26 mouse cellular contexts compared by ENCODE assay signal in genomic region chr15:100987031-100987430, GRCm38 (mm10).
A peak's percentile ranks its signal among the peaks of the same experiment; 100 is the strongest.
DNase-seq lines count a peak whose midpoint lies in the region; ATAC-seq lines count a peak whose summit lies in the region.
"Had no signal": no experiment of that assay in that cellular context is flagged by ENCODE, and none has a peak within 500 bp of the region (broad histone marks: within the 10 kb centered on the region; RNA-seq: fewer than 3 reads in every experiment).

No protein-coding gene starts in this region.

- 0 out of 2 replicates have a peak, but pooled peaks have one; percentile 19 for ATAC-seq in forebrain, embryonic 13.5 days
- no peak for ATAC-seq in forebrain, embryonic 11.5 days (replicated peaks; ENCODE audit: low FRiP score)
- ATAC-seq in hindbrain, embryonic 14.5 days (ENCODE audit: low FRiP score): no peak
- no peak for ATAC-seq in hindbrain, embryonic 12.5 days (ENCODE audit: low FRiP score)
- ATAC-seq: activated CD4-positive, CD25-positive, alpha-beta regulatory T cell, adult 4 months; CD4-positive, CD25-positive, alpha-beta regulatory T cell, adult 4 months; forebrain, embryonic 16.5 days; Patski had no signal

- WGBS in forebrain, embryonic 13.5 days: 63% methylated on average over 1 of the region's 1 CpGs
- 82% methylated on average over 1 of the region's 1 CpGs for WGBS in forebrain, embryonic 11.5 days
- 63% methylated on average over 1 of the region's 1 CpGs for WGBS in hindbrain, embryonic 14.5 days
- WGBS in hindbrain, embryonic 12.5 days: 86% methylated on average over 1 of the region's 1 CpGs

- peaks cover 28% of the 10 kb centered on the region for H3K4me1 ChIP-seq in forebrain, embryonic 13.5 days
- peaks cover 5% of the 10 kb centered on the region; the same call in 1 of the 2 replicates for H3K4me1 ChIP-seq in forebrain, embryonic 11.5 days (replicated peaks; ENCODE audit: control insufficient read depth, insufficient read depth, low read length)
- 0 out of 2 replicates have a peak, but pooled peaks cover 10% of the 10 kb centered on the region for H3K4me1 ChIP-seq in hindbrain, embryonic 14.5 days (replicated peaks; ENCODE audit: control insufficient read depth, insufficient read depth, low read length)
- H3K4me1 ChIP-seq in hindbrain, embryonic 12.5 days: peaks cover 24% of the 10 kb centered on the region

- H3K27me3 ChIP-seq in forebrain, embryonic 13.5 days: no peaks in the 10 kb centered on the region
- no peaks in the 10 kb centered on the region for H3K27me3 ChIP-seq in forebrain, embryonic 11.5 days (ENCODE audit: control insufficient read depth, insufficient read depth, low read length)
- no peaks in the 10 kb centered on the region for H3K27me3 ChIP-seq in hindbrain, embryonic 14.5 days (ENCODE audit: control insufficient read depth, insufficient read depth, low read length)
- H3K27me3 ChIP-seq in hindbrain, embryonic 12.5 days: no peaks in the 10 kb centered on the region

- H3K4me3 ChIP-seq in forebrain, embryonic 13.5 days: no peak overlapping the region
- H3K4me3 ChIP-seq in forebrain, embryonic 11.5 days (ENCODE audit: low read depth, low read length): no peak overlapping the region
- no peak overlapping the region for H3K4me3 ChIP-seq in hindbrain, embryonic 14.5 days (replicated peaks; ENCODE audit: low read length)
- H3K4me3 ChIP-seq in hindbrain, embryonic 12.5 days: no peak overlapping the region
- H3K4me3 ChIP-seq: embryonic facial prominence, embryonic 13.5 days; embryonic facial prominence, embryonic 15.5 days; erythroblast, embryonic 14.5 days; forebrain, embryonic 12.5 days had no signal

- no peak for DNase-seq in forebrain, embryonic 11.5 days (ENCODE audit: low spot score)
- peak; percentile 25 for DNase-seq in hindbrain, embryonic 14.5 days (ENCODE audit: low spot score)
- peak; percentile 27 for DNase-seq in retina, postnatal 1 day
- DNase-seq in retina, embryonic 14.5 days (ENCODE audit: low spot score): no peak
- DNase-seq: adrenal gland, adult 8-10 months; adrenal gland, postnatal 14 days; adrenal gland, postnatal 36 days; B cell, adult 2 months; cerebellum, adult 11 months; cerebellum, adult 18-20 months; cerebellum, adult 8-10 months; cerebellum, adult 9-11 months; cerebellum, postnatal 14 days; cerebellum, postnatal 36 days; embryo, embryonic 11 days had no signal

- peaks cover 7% of the 10 kb centered on the region; the same call in 1 of the 2 replicates for H3K36me3 ChIP-seq in forebrain, embryonic 13.5 days (ENCODE audit: poor library complexity, severe bottlenecking)
- no peaks in the 10 kb centered on the region for H3K36me3 ChIP-seq in forebrain, embryonic 11.5 days (ENCODE audit: control insufficient read depth, insufficient read depth, low read length)
- H3K36me3 ChIP-seq in hindbrain, embryonic 14.5 days (replicated peaks; ENCODE audit: control insufficient read depth, insufficient read depth): 0 out of 2 replicates have a peak, but pooled peaks cover 6% of the 10 kb centered on the region
- H3K36me3 ChIP-seq in hindbrain, embryonic 12.5 days: no peaks in the 10 kb centered on the region
- H3K36me3 ChIP-seq: embryonic facial prominence, embryonic 13.5 days; embryonic facial prominence, embryonic 15.5 days; G1E had no signal

- no peak overlapping the region for H3K27ac ChIP-seq in forebrain, embryonic 13.5 days
- no peak overlapping the region for H3K27ac ChIP-seq in forebrain, embryonic 11.5 days (ENCODE audit: low read depth, low read length)
- no peak overlapping the region for H3K27ac ChIP-seq in hindbrain, embryonic 14.5 days
- no peak overlapping the region for H3K27ac ChIP-seq in hindbrain, embryonic 12.5 days
- H3K27ac ChIP-seq: embryonic facial prominence, embryonic 13.5 days; embryonic facial prominence, embryonic 15.5 days had no signal

- H3K4me2 ChIP-seq in forebrain, embryonic 13.5 days: no peak overlapping the region
- no peak overlapping the region for H3K4me2 ChIP-seq in forebrain, embryonic 11.5 days (ENCODE audit: low read depth, low read length, severe bottlenecking)
- H3K4me2 ChIP-seq in hindbrain, embryonic 14.5 days (replicated peaks): no peak overlapping the region
- no peak overlapping the region for H3K4me2 ChIP-seq in hindbrain, embryonic 12.5 days (replicated peaks)
- H3K4me2 ChIP-seq: embryonic facial prominence, embryonic 13.5 days; embryonic facial prominence, embryonic 15.5 days; forebrain, embryonic 12.5 days had no signal

- no peak overlapping the region for H3K9ac ChIP-seq in forebrain, embryonic 13.5 days
- H3K9ac ChIP-seq in forebrain, embryonic 11.5 days (ENCODE audit: low read length): no peak overlapping the region
- no peak overlapping the region for H3K9ac ChIP-seq in hindbrain, embryonic 14.5 days
- H3K9ac ChIP-seq in hindbrain, embryonic 12.5 days: no peak overlapping the region
- H3K9ac ChIP-seq: embryonic facial prominence, embryonic 13.5 days; embryonic facial prominence, embryonic 15.5 days; forebrain, embryonic 12.5 days had no signal

- H3K9me3 ChIP-seq in forebrain, embryonic 13.5 days (replicated peaks): no peaks in the 10 kb centered on the region
- no peaks in the 10 kb centered on the region for H3K9me3 ChIP-seq in forebrain, embryonic 11.5 days (ENCODE audit: control insufficient read depth, low read length)
- no peaks in the 10 kb centered on the region for H3K9me3 ChIP-seq in hindbrain, embryonic 14.5 days (ENCODE audit: control insufficient read depth, low read length)
- H3K9me3 ChIP-seq in hindbrain, embryonic 12.5 days (replicated peaks): no peaks in the 10 kb centered on the region
- H3K9me3 ChIP-seq: embryonic facial prominence, embryonic 13.5 days; embryonic facial prominence, embryonic 15.5 days; forebrain, embryonic 12.5 days had no signal

Comparison
In these comparisons a context has a peak if more than half of its experiments do, and no peak if none do; other contexts are left out.
1. DNase-seq: peak in hindbrain, embryonic 14.5 days (single experiment) and retina, postnatal 1 day (single experiment); none in forebrain, embryonic 11.5 days (single experiment) and retina, embryonic 14.5 days (single experiment).